Mouse (Mus musculus) heart, postnatal 0 days (tissue): ENCODE measurements at regions not wholly inside any gene's neighbourhood (a gene's known extent, or its start where the extent isn't known, plus 50 kb on each side); places are given as distances from the start of the nearest gene placed in this dataset.

Experiments used
- ATAC-seq: fragments of 200-750 bp; cut with Nextera tagmentation; 2 replicates; pipeline ENCODE4 v1.8.0; 2017; ENCODE audit warnings: low read depth, moderate number of reproducible peaks, moderate library complexity; ENCODE audit not compliant: insufficient read depth
- DNase-seq: peaks from one replicate; pipeline ENCODE4 v3.0.0-alpha.2; 2016; ENCODE audit warnings: low spot score
- H3K27ac ChIP-seq: fragments of 300-500 bp; sonication (generic); 2 replicates; pipeline ENCODE4 v1.5.1; 2014; ENCODE audit warnings: low read depth, mild to moderate bottlenecking
- H3K27me3 ChIP-seq: fragments of 300-500 bp; sonication (generic); 2 replicates; pipeline ENCODE4 v1.6.1; 2014; ENCODE audit warnings: low read length, mixed read lengths; ENCODE audit not compliant: control insufficient read depth, insufficient read depth
- H3K36me3 ChIP-seq: fragments of 300-500 bp; sonication (generic); replicated peaks from 2 replicates; pipeline ENCODE4 v1.6.1; 2014; ENCODE audit warnings: low read length, mixed read lengths; ENCODE audit not compliant: control insufficient read depth, insufficient read depth
- H3K4me1 ChIP-seq: fragments of 300-500 bp; sonication (generic); 2 replicates; pipeline ENCODE4 v1.6.1; 2014; ENCODE audit warnings: antibody characterized with exemption; ENCODE audit not compliant: control insufficient read depth, insufficient read depth
- H3K4me2 ChIP-seq: fragments of 300-500 bp; sonication (generic); 2 replicates; pipeline ENCODE4 v1.6.1; 2014; ENCODE audit warnings: low read depth, mild to moderate bottlenecking, low read length, moderate library complexity
- H3K4me3 ChIP-seq: fragments of 300-500 bp; sonication (generic); 2 replicates; pipeline ENCODE4 v1.5.1; 2014; ENCODE audit warnings: low read depth, low read length
- H3K9ac ChIP-seq: fragments of 300-500 bp; sonication (generic); replicated peaks from 2 replicates; pipeline ENCODE4 v1.6.1; 2014; ENCODE audit warnings: low read depth, low read length, mixed read lengths
- H3K9me3 ChIP-seq: fragments of 300-500 bp; sonication (generic); replicated peaks from 2 replicates; pipeline ENCODE4 v1.6.1; 2016; ENCODE audit warnings: low read length; ENCODE audit not compliant: control insufficient read depth
- CTCF ChIP-seq: IDR thresholded peaks from 2 replicates; pipeline ENCODE4 v1.5.1; 2016; ENCODE audit warnings: antibody characterized with exemption, control low read depth, low read depth
- EP300 ChIP-seq: IDR thresholded peaks from 2 replicates; pipeline ENCODE4 v1.6.1; 2016; ENCODE audit warnings: antibody characterized with exemption, low read depth
- WGBS: fragments of 180-500 bp; shearing (Covaris S2); extraction: QIAGEN DNeasy Blood & Tissue Kit; methylation state at CpG from one replicate; pipeline ENCODE4 v1.1.7; 2014; 5-methylcytosine and 5-hydroxymethylcytosine counted together

DNA sequence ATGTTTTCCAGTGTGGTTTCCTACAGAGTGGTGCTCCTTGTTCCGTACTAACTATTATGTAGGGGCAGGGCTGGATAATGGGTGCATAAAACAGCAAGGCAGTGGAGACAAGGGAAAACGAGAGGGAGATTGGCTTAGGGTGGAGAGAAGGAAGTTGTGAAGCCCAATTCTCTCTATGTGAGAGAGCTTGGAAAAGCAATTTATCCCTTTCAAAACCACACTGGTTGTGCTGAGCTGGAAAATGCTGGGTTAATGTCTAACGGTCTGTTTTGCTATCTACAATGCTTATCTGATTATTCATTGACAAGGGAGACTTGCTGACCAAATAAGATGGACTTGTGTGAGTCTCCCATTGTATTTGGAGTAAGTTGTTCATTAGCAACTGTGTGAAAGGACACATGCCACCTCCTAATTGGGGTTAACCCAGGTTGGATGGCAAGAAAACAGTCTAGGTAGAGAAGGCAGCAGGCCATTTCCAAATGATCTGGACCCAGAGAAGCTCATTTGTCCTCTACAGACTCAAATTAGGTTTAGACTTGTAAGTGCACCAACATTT, 234.9 kb upstream of the Nr5a2 start:
- no peak for ATAC-seq
- Histone ChIP-seq H3K27me3 (no peaks in the 10 kb centered on the region), H3K27ac (no peak overlapping the region), H3K36me3 (no peaks in the 10 kb centered on the region), H3K9ac (no peak overlapping the region), H3K9me3 (no peaks in the 10 kb centered on the region), H3K4me1 (no peaks in the 10 kb centered on the region), H3K4me2 (no peak overlapping the region), H3K4me3 (no peak overlapping the region)
- 66% methylated on average over 3 of the region's 3 CpGs for WGBS
- no peak for TF ChIP-seq EP300
- no peak for TF ChIP-seq CTCF
- DNase-seq = no peak

DNA sequence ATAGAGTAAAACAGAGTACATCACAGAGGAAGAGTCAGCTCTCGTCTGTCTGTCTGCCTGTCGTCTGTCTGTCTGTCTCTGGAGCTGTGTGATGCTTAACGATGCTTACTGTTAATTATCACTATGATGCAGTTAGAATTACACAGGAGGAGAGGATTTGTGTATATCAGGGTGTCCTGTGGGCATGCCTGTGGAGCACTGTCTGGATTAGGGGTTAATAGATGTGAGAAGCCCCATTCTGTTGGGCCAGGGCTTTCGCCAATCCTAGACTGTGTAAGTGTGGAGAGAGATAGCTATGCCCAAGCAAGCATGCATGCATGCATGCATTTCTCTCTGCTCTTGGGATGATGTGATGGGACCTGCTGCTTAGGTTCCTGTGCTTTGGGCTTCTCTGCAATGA, 218.0 kb upstream of the Nr5a2 start:
- H3K9me3 ChIP-seq = no peaks in the 10 kb centered on the region
- DNase-seq (no peak), ATAC-seq (no peak)
- H3K27me3 ChIP-seq = no peaks in the 10 kb centered on the region
- H3K36me3 ChIP-seq = no peaks in the 10 kb centered on the region
- TF ChIP-seq EP300 (no peak), CTCF (no peak)
- H3K4me3 ChIP-seq = no peak overlapping the region
- H3K4me1 ChIP-seq = no peaks in the 10 kb centered on the region
- H3K9ac ChIP-seq = no peak overlapping the region
- no peak overlapping the region for H3K27ac ChIP-seq
- 81% methylated on average over 4 of the region's 4 CpGs for WGBS
- no peak overlapping the region for H3K4me2 ChIP-seq

- Histone ChIP-seq H3K9ac (no peak overlapping the region), H3K36me3 (no peaks in the 10 kb centered on the region), H3K9me3 (no peaks in the 10 kb centered on the region), H3K4me1 (no peaks in the 10 kb centered on the region), H3K4me2 (no peak overlapping the region), H3K27me3 (no peaks in the 10 kb centered on the region), H3K4me3 (no peak overlapping the region), H3K27ac (no peak overlapping the region)
- WGBS = 80% methylated on average over 15 of the region's 15 CpGs
- DNase-seq = no peak
- no peak for TF ChIP-seq EP300
- TF ChIP-seq CTCF = no peak
- ATAC-seq = no peak
These were observed 216.4 kb upstream of the Nr5a2 start for GRCm38 (mm10) chr1:137176696-137177095.

GRCm38 (mm10) chr1:137174081-137174480, 213.8 kb upstream of the Nr5a2 start:
- H3K27ac ChIP-seq = no peak overlapping the region
- no peak overlapping the region for H3K4me2 ChIP-seq
- WGBS = 68% methylated on average over 5 of the region's 5 CpGs
- no peaks in the 10 kb centered on the region for H3K36me3 ChIP-seq
- H3K4me3 ChIP-seq = no peak overlapping the region
- no peak overlapping the region for H3K9ac ChIP-seq
- ATAC-seq (no peak), DNase-seq (no peak)
- H3K27me3 ChIP-seq = no peaks in the 10 kb centered on the region
- TF ChIP-seq CTCF (no peak), EP300 (no peak)
- no peaks in the 10 kb centered on the region for H3K4me1 ChIP-seq
- no peaks in the 10 kb centered on the region for H3K9me3 ChIP-seq

- no peak overlapping the region for H3K9ac ChIP-seq
- no peak overlapping the region for H3K27ac ChIP-seq
- 87% methylated on average over 6 of the region's 6 CpGs for WGBS
- no peak overlapping the region for H3K4me2 ChIP-seq
- no peak for ATAC-seq
- no peak for DNase-seq
- TF ChIP-seq EP300 (no peak), CTCF (no peak)
- H3K4me1 ChIP-seq = no peaks in the 10 kb centered on the region
- no peaks in the 10 kb centered on the region for H3K27me3 ChIP-seq
- no peaks in the 10 kb centered on the region for H3K9me3 ChIP-seq
- no peaks in the 10 kb centered on the region for H3K36me3 ChIP-seq
- no peak overlapping the region for H3K4me3 ChIP-seq
These were observed 211.9 kb upstream of the Nr5a2 start for GRCm38 (mm10) chr1:137172128-137172527.

DNA sequence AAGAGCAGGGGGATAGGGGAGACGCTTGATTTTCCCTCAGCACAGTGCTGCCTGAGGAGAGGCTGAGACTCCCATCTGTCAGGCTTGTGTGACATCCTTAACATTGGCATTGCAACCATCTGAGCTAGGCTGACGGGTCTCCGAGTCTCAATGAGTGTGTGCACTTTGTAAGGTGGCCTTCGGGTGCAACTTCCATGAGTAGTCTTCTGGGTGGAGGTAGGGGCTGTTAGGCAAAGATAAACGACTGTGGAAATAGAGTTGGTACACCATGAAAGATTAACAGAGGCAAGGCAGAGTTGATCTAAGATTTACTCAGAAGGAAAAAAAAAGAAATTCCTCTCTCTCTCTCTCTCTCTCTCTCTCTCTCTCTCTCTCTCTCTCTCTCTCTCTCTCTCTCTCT, 211.2 kb upstream of the Nr5a2 start:
- H3K4me1 ChIP-seq = no peaks in the 10 kb centered on the region
- WGBS = 66% methylated on average over 5 of the region's 5 CpGs
- TF ChIP-seq EP300 (no peak), CTCF (no peak)
- ATAC-seq (no peak), DNase-seq (no peak)
- no peaks in the 10 kb centered on the region for H3K9me3 ChIP-seq
- no peaks in the 10 kb centered on the region for H3K36me3 ChIP-seq
- H3K9ac ChIP-seq = no peak overlapping the region
- H3K27ac ChIP-seq = no peak overlapping the region
- no peak overlapping the region for H3K4me2 ChIP-seq
- H3K4me3 ChIP-seq = no peak overlapping the region
- no peaks in the 10 kb centered on the region for H3K27me3 ChIP-seq
